Mouse (Mus musculus): Measurements from ENCODE around the gene Bri3bp. TPM values are rescaled to one million over a fixed set of nuclear protein-coding genes. Genes with fewer than 3 reads are reported as not detected.
"Not testable (repeated sequence)": the region's sequence is repeated elsewhere in the genome, so short reads cannot be mapped to it uniquely, and the experiment has no call there.

Bri3bp gene
- 18.4 and 20.3 TPM in 2 replicates for polyA plus RNA-seq (2015; fragmentation: Nextera tagmentation; extraction: Ambion mirVana)

DNA sequence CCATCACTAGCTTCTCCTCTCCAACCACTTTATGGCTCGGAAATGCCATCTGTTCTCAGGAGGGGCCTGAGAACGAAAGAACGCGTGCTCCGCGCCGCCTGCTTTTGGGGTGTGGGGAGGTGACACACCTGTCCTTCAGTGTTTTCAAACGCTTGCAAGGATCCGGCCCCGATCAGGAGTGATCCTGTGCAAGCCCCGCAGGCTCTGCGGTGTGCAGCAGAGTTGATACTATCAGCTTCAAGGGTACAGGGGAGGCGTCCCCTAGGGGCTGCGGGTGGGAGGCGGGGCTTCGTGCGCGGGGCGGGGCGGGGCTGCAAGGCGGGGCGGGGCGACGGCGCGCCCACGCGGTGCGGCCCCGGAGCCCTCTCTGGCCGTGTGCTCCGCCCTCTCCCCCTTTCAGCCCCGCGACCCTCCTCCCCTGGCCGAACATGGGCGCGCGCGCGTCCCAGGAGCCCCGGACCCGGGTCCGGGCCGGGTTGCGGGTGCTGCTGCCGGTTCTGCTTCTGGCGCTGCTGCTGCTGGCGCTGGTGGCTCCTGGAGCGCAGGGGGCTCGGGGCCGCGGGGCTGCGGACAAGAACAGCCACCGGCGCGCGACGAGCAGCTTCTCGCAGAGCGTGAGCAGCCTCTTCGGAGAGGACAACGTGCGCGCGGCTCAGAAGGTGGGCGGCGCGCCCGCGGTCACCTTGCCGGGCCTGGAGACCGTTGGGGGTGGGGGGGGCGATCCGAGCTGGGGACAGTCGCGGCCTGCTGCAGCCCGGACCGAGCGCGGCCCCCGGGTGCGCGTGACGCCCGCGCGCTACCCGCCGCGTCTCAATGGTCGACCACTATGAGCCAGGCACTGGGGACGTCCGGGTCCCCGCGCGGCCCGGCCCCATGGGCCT, at the start of gene Bri3bp:
Gene Bri3bp (plus strand): TSS at position 335 of the 881 bp plus-strand sequence.
- ATAC-seq (ENCODE audit: low read depth), result peak; percentile 92
- Histone ChIP-seq H3K4me1 (ENCODE audit: control insufficient read depth, low read depth, low read length) (peaks cover 22% of the 10 kb centered on the region), H3K27ac (ENCODE audit: low read length) (peak within 1 kb of the TSS; percentile 69), H3K9me3 (replicated peaks; ENCODE audit: control insufficient read depth, low read length) (no peaks in the 10 kb centered on the region), H3K9ac (ENCODE audit: low read depth, low read length) (peak within 1 kb of the TSS; percentile 84), H3K27me3 (ENCODE audit: control insufficient read depth, insufficient read depth, low read depth, low read length) (no peaks in the 10 kb centered on the region), H3K36me3 (ENCODE audit: control insufficient read depth, insufficient read depth) (no peaks in the 10 kb centered on the region; the same call in 1 of the 2 replicates), H3K4me3 (ENCODE audit: low read depth, low read length) (peak within 1 kb of the TSS; percentile 95), H3K4me2 (ENCODE audit: low read depth, low read length) (peak within 1 kb of the TSS; percentile 99)
- under 1% methylated on average over 72 of the region's 97 CpGs for WGBS (ENCODE audit: insufficient replicate concordance)

DNA sequence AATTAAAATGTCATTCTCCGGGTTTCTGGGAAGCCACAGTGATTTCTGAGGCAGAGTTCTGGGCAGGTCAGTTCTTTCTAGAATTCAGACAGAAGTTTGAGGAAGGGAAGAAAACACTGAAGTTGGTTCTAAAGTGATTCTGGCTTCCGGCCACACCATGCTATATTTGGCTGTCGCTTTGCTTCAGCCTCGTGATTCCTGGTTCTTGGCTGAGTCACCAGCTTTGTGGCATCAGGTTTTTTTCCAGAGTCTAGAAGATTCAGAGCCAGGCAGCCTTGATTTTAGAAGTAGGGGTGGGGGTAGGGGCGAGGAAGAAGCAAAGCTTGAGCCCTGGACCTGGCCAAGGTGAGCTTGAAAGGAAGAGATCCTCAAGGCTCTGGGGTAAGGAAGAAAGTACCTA, 49.8 kb upstream of the Bri3bp start:
- Histone ChIP-seq H3K36me3 (ENCODE audit: control insufficient read depth, insufficient read depth) (peaks cover 5% of the 10 kb centered on the region; the same call in 1 of the 2 replicates), H3K4me1 (ENCODE audit: control insufficient read depth, low read depth, low read length) (peaks cover 45% of the 10 kb centered on the region), H3K4me2 (ENCODE audit: low read depth, low read length) (no peak overlapping the region), H3K9me3 (replicated peaks; ENCODE audit: control insufficient read depth, low read length) (no peaks in the 10 kb centered on the region), H3K9ac (ENCODE audit: low read depth, low read length) (no peak overlapping the region), H3K27ac (ENCODE audit: low read length) (peak overlapping the region; percentile 98), H3K27me3 (ENCODE audit: control insufficient read depth, insufficient read depth, low read depth, low read length) (no peaks in the 10 kb centered on the region; the same call in 1 of the 2 replicates), H3K4me3 (ENCODE audit: low read depth, low read length) (no peak overlapping the region)
- 58% methylated on average over 5 of the region's 5 CpGs for WGBS (ENCODE audit: insufficient replicate concordance)
- ATAC-seq (ENCODE audit: low read depth), result no peak

DNA sequence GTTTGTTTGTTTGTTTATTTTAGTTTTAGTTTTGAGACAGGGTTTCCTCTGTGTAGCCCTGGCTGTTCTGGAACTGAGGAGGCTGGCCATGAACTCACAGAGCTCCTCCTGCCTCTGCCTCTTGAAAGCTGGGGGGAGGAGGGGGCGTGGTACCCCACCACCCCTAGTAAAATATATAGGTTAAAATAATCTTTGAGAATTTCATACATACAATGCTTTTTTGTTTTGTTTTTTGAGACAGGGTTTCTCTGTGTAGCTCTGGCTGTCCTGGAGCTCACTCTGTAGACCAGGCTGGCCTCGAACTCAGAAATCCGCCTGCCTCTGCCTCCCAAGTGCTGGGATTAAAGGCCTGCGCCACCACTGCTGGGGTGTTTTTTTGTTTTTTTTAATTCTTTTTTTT, 49.2 kb upstream of the Bri3bp start:
- not testable (repeated sequence) for H3K9me3 ChIP-seq (replicated peaks; ENCODE audit: control insufficient read depth, low read length); H3K27me3 ChIP-seq (ENCODE audit: control insufficient read depth, insufficient read depth, low read depth, low read length); H3K9ac ChIP-seq (ENCODE audit: low read depth, low read length); H3K36me3 ChIP-seq (ENCODE audit: control insufficient read depth, insufficient read depth); H3K4me3 ChIP-seq (ENCODE audit: low read depth, low read length); ATAC-seq (ENCODE audit: low read depth)
- Histone ChIP-seq H3K4me2 (ENCODE audit: low read depth, low read length) (peak overlapping the region; percentile 69; the same call in 1 of the 2 replicates), H3K4me1 (ENCODE audit: control insufficient read depth, low read depth, low read length) (peaks cover 45% of the 10 kb centered on the region), H3K27ac (ENCODE audit: low read length) (peak overlapping the region; percentile 98)
- 81% methylated on average over 4 of the region's 4 CpGs for WGBS (ENCODE audit: insufficient replicate concordance)

DNA sequence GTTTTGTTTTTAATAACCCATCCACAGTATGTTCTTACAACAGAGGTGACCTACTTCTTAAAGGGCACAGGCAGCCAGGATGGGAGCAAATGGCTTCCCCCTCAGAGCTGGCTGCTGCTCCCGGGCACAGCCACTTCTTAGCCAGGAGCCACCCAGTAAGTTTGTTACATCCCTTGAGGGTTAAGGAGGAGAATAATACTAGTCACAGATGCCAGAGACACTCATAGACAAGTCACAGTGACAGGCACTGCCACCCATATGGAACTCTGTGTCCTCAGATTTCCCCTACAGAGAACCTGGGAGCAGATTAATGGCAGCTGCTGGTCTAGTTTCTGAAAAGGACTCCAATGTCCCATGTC, 48.8 kb upstream of the Bri3bp start:
- peak overlapping the region; percentile 66 for H3K4me3 ChIP-seq (ENCODE audit: low read depth, low read length)
- 55% methylated on average over 1 of the region's 1 CpGs for WGBS (ENCODE audit: insufficient replicate concordance)
- peak overlapping the region; percentile 98 for H3K27ac ChIP-seq (ENCODE audit: low read length)
- H3K4me1 ChIP-seq (ENCODE audit: control insufficient read depth, low read depth, low read length), result peaks cover 45% of the 10 kb centered on the region
- H3K36me3 ChIP-seq (ENCODE audit: control insufficient read depth, insufficient read depth), result peaks cover 5% of the 10 kb centered on the region; the same call in 1 of the 2 replicates
- peak overlapping the region; percentile 69 for H3K4me2 ChIP-seq (ENCODE audit: low read depth, low read length)
- peak overlapping the region; percentile 59 for H3K9ac ChIP-seq (ENCODE audit: low read depth, low read length)
- peaks cover 5% of the 10 kb centered on the region for H3K27me3 ChIP-seq (ENCODE audit: control insufficient read depth, insufficient read depth, low read depth, low read length)
- H3K9me3 ChIP-seq (replicated peaks; ENCODE audit: control insufficient read depth, low read length), result no peaks in the 10 kb centered on the region
- ATAC-seq (ENCODE audit: low read depth), result no peak

DNA sequence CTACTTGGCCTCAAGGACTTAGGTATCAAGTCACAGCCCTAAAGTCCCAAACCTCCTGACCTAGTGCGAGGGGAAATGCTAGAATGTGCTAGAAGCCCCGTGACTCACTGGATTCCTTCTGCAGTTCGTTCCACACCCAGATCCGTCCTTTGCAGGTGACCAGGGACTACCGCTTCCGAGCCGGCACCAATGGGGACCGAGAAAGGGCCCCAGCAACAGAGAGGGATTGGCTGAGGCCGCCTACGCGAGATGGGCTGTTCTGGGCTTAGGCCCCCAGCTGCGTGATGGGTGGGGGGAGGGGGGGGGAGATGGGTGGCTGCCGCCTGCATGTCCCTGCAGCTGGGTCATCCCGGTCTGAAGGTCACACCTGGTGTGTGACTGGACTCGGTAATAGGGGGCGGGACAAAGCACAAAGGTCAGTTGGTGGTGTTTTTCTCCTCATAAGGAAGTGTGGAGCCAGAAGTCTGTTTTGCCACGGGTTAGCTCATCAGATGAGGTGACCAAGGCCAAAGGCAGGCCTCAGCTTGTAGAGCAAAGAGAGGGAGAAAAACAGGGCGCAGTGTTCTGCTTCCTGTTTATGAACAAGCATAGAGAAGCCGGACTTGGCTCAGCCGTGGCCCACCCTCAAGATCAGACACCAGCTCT, 48.3 kb upstream of the Bri3bp start:
- H3K4me3 ChIP-seq (ENCODE audit: low read depth, low read length), result peak overlapping the region; percentile 66
- peak overlapping the region; percentile 63 for H3K9ac ChIP-seq (ENCODE audit: low read depth, low read length)
- H3K4me2 ChIP-seq (ENCODE audit: low read depth, low read length), result peak overlapping the region; percentile 69
- under 1% methylated on average over 20 of the region's 20 CpGs for WGBS (ENCODE audit: insufficient replicate concordance)
- peaks cover 5% of the 10 kb centered on the region for H3K27me3 ChIP-seq (ENCODE audit: control insufficient read depth, insufficient read depth, low read depth, low read length)
- H3K27ac ChIP-seq (ENCODE audit: low read length), result peak overlapping the region; percentile 98
- H3K9me3 ChIP-seq (replicated peaks; ENCODE audit: control insufficient read depth, low read length), result no peaks in the 10 kb centered on the region
- peaks cover 45% of the 10 kb centered on the region for H3K4me1 ChIP-seq (ENCODE audit: control insufficient read depth, low read depth, low read length)
- H3K36me3 ChIP-seq (ENCODE audit: control insufficient read depth, insufficient read depth), result peaks cover 3% of the 10 kb centered on the region; the same call in 1 of the 2 replicates
- ATAC-seq (ENCODE audit: low read depth), result peak; percentile 87

DNA sequence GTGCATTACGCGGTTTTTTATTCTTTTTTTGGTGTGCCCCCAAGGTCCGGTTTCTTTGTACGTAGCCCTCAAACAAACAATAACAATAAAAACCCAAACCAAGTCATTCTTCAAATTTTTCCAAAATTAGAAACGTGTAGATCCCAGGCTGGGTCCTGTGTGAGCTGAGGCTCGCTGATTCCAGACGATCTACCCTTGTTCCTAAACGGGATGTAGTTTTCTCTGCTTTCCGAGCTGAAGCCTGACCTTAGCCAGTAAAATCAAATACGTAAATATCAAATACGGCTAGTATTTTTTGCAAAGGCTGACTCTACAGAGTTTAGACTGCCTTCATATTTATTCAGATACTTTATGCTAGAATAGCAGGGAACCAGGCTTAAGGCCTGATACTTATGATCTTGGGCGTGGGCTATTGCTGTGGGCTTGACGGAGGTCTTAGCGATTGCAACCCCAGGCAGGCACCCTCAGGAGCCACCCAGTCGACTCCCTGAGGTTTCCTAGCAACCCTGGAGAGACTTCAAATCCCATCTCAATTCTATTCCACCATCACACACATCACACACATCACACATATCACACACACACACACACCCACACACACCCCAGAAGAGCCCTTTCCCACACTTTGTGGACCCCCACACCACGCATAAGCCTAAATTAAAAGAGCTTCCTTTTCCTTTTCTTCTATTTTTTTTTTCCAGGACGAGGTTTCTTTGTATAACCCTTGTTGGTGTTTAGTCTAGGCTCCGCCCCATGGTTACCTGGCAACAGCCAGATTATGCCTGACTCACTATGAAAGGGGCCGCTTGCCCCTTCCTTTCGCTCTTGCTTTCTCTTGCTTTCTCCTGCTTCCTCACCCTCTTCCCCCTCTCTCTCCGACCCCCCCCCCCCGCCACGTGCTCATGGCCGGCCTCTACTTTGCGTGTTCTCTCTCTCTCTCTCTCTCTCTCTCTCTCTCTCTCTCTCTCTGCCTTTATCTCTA, 47.5 kb upstream of the Bri3bp start:
- peaks cover 41% of the 10 kb centered on the region for H3K4me1 ChIP-seq (ENCODE audit: control insufficient read depth, low read depth, low read length)
- 12% methylated on average over 20 of the region's 25 CpGs for WGBS (ENCODE audit: insufficient replicate concordance)
- ATAC-seq (ENCODE audit: low read depth), result no peak

DNA sequence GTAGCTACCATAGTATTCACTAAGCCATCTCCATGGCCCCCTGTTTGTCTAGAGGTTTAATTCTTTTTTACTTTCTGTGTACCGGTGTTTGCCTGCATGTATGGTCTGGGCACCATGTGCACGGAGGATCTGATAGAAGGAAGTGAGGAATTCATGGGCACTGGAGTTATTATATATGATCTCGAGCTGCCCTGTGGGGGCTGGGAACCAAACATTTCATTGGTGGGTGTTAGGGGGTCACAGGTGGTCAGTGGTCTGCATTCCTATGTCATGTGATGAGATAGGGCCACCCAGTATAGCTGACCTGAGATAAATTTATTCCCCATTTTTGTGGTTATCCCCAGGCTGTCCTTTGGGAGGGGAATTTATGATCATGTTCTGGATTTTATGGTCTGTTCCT, 46.4 kb upstream of the Bri3bp start:
- Histone ChIP-seq H3K4me2 (ENCODE audit: low read depth, low read length) (peak overlapping the region; percentile 69; the same call in 1 of the 2 replicates), H3K4me3 (ENCODE audit: low read depth, low read length) (no peak overlapping the region), H3K9me3 (replicated peaks; ENCODE audit: control insufficient read depth, low read length) (no peaks in the 10 kb centered on the region), H3K27me3 (ENCODE audit: control insufficient read depth, insufficient read depth, low read depth, low read length) (peaks cover 5% of the 10 kb centered on the region), H3K4me1 (ENCODE audit: control insufficient read depth, low read depth, low read length) (peaks cover 41% of the 10 kb centered on the region), H3K9ac (ENCODE audit: low read depth, low read length) (no peak overlapping the region), H3K27ac (ENCODE audit: low read length) (no peak overlapping the region), H3K36me3 (ENCODE audit: control insufficient read depth, insufficient read depth) (no peaks in the 10 kb centered on the region)
- no peak for ATAC-seq (ENCODE audit: low read depth)
- WGBS (ENCODE audit: insufficient replicate concordance), result 52% methylated on average over 3 of the region's 3 CpGs

More for the DNA sequence above, 47.5 kb upstream of the Bri3bp start:
- no peaks in the 10 kb centered on the region for H3K9me3 ChIP-seq (replicated peaks; ENCODE audit: control insufficient read depth, low read length)
- H3K9ac ChIP-seq (ENCODE audit: low read depth, low read length), result peak overlapping the region; percentile 63
- peak overlapping the region; percentile 69 for H3K4me2 ChIP-seq (ENCODE audit: low read depth, low read length)
- no peaks in the 10 kb centered on the region for H3K36me3 ChIP-seq (ENCODE audit: control insufficient read depth, insufficient read depth)
- H3K27me3 ChIP-seq (ENCODE audit: control insufficient read depth, insufficient read depth, low read depth, low read length), result peaks cover 5% of the 10 kb centered on the region
- peak overlapping the region; percentile 66 for H3K4me3 ChIP-seq (ENCODE audit: low read depth, low read length)
- H3K27ac ChIP-seq (ENCODE audit: low read length), result peak overlapping the region; percentile 98

DNA sequence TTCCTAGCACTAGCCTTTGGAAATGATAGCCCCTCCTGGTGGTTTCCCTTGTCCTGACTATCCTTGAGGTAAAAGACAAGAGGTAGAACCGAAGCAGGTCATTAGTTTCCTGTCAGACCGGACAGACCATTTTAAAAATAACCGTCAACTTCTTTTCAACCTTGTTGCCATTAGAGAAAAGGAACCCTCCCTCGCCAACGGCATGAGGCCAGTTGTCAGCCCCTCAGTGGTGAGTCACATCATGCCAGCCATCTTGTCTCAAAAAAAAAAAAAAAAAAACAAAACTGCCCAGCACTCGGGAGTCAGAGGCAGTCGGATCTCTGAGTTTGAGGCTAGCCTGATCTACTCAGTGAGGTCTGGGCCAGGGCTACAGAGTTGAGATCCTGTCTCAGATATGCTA, 40.5 kb upstream of the Bri3bp start:
- Histone ChIP-seq H3K4me3 (ENCODE audit: low read depth, low read length) (no peak overlapping the region), H3K27ac (ENCODE audit: low read length) (no peak overlapping the region), H3K4me1 (ENCODE audit: control insufficient read depth, low read depth, low read length) (peaks cover 11% of the 10 kb centered on the region), H3K9me3 (replicated peaks; ENCODE audit: control insufficient read depth, low read length) (no peaks in the 10 kb centered on the region), H3K9ac (ENCODE audit: low read depth, low read length) (no peak overlapping the region), H3K27me3 (ENCODE audit: control insufficient read depth, insufficient read depth, low read depth, low read length) (peaks cover 20% of the 10 kb centered on the region), H3K4me2 (ENCODE audit: low read depth, low read length) (no peak overlapping the region), H3K36me3 (ENCODE audit: control insufficient read depth, insufficient read depth) (no peaks in the 10 kb centered on the region)
- ATAC-seq (ENCODE audit: low read depth), result no peak
- WGBS (ENCODE audit: insufficient replicate concordance), result 31% methylated on average over 7 of the region's 7 CpGs
